Mouse (Mus musculus): ENCODE measurements around the gene Lmo3.

Gene Lmo3

DNA sequence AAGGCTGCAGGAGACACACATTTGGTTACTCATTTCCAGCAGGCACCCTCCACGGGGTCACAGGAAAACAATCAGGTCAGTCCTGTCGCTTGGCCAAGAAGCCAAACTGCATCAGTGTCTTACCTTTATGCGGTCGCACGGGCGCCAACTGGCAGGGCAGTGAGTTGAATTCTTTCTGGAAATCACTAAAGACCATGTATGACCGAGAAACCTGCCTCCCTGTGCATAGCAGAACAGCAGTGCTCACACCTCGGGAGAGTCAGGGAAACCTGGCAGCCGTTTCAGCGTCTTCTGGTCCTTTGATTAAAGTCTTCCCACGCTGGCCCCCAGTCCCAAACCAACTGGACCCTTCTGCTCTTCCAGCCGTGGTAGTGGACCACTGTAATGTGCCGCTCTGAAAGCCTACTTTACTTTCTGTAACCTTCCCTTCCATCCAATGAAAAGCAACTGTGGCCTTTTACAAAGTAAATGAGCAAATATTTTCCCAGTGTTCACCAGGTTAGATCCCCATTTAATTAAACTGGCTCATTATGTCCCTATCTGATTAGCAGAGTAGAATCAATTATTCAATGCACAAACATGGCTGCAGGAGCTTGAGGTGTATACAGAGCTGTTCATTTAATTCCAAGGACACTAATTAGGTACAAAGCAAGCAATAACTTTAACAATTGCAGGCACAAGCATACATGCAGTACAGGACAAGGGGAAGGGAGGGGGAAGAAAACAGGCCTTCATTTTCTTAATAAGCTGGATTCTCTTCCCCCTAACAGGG is at the start of gene Lmo3:
TSS of gene Lmo3 (minus strand) at position 235 of the 772 bp plus-strand sequence.
- no peak for DNase-seq (ENCODE audit: low read depth, low spot score)

DNA sequence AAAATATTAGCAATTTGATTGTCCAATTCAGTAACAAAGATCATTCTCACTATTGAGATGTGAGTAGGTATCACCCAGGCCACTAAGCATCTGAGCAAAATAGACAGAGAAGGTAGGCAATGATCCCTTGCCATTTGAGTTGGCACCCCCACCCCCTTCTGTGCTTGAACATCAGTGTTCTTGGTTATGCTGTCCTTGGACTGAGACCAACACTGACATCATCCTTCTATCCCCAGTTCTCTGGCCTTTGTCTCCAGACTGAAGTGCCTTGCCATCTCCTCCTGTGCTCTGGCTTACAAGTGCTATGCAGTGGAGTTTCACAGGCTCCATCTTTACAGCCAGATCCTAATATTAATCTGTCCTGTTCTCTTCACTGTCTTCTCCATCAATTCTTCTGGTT is 39.0 kb upstream of the Lmo3 start:
- DNase-seq (ENCODE audit: low read depth, low spot score): no peak

DNA sequence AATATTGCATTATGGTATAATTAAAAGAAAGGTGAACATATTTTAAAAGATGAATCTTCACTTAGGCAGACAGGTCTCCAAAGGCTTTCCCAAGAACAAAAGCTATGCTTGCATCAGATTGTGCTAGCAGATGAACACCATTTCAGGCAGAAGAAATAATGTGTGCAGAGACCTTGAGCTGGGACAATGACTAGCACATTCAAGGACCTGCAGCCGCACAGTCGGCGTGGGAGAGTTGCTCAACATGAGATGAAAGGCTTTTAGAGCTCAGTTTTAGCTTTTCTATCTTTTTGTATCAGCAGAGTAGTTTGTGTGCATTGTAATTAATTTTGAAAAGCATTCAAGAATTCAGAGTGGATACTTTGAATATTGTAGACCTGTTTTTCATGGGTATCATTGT is 36.6 kb upstream of the Lmo3 start:
- no peak for DNase-seq (ENCODE audit: low read depth, low spot score)

DNA sequence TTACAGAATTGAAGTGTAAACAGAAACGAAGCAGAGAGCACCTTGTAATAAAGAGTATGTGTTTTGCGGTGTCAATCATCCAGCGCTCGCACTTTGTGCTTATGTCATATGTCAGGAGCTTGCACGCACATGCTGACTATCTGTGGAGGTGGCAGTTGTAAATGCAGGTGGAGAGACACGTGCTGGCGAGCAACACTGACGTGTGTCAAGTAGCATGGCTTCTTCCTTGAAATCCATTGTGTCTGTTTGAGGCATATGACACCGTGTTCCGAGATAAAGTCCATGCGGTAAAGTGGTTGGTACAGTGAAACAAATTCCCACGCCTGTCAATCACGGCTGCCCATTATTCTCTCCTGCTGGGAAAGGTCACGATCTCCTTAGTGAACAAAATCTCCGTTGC is 15.2 kb upstream of the Lmo3 start:
- no peak for DNase-seq (ENCODE audit: low read depth, low spot score)

DNA sequence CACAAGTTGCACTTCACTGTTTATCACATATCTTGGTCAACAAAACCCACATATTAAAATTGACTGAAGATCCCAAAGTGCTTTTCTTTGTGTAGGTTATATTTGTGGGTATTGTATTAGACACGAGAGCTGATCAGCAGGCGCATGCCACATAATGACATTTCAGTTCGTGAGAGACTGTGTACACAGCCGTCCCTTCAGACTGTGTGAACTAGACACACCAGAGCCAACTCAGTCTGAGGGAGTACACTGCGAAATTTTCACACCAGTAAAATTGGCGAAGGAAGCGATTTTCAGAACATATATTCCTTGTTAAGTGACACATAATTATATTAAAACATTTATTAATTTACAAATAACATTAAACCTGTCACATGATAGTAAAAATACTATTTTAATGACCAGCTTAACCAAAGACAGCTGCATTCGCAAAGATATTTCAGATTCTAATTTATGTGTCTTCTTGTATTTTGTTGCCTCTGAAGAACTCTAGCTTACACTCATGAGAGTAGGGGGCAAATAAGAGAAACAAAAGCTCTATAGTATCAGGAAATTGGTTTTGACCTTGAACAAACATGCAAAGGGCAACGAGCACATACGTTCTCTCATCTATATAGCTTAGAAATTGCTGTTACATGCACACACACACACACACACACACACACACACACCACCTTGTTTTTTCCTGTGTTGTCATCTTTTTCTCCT is 14.4 kb upstream of the Lmo3 start:
- DNase-seq (ENCODE audit: low read depth, low spot score): no peak

DNA sequence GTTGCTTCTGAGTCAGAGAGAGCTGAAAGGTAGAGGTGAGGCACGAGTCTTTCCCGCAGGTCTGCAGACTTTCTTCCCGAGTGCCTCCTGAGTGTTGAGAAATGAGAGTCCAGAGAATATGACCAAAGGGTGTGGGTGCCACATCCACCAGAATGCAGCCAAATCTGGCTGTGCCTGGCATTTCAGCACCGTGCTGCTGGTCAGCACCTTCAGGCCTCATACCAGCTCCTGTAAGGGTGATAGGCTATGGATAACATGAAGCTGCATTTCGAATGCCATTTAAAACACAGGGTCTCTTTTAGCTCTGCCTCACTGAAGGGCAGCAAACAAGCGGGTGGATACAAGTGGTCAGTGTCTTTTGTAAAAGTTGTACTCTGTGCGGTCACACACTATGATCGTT is 1.5 kb upstream of the Lmo3 start:
- no peak for DNase-seq (ENCODE audit: low read depth, low spot score)

DNA sequence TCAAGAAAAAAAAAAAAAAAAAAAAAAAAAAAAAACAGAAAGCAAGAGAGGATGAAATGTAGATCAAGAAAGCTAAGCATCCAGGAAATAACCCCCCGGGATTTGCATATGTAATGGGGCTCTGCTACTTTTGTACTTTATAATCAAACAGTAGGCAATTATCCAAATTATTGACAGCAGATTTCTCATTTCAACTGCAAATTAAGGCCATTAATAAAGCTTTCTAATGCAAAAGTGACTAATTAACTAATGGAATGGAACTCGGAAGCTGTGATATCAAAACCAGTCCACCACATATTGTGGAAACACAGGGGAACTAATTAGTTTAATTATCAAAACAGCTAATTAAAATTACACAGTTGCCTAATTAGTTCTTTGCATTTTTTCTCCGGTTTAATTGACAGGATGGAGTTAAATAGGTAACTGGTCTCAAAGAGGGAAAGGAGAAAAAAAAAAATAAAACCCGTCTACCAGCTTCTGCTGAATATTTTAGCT is 785 bp upstream of the Lmo3 start:
- no peak for DNase-seq (ENCODE audit: low read depth, low spot score)

DNA sequence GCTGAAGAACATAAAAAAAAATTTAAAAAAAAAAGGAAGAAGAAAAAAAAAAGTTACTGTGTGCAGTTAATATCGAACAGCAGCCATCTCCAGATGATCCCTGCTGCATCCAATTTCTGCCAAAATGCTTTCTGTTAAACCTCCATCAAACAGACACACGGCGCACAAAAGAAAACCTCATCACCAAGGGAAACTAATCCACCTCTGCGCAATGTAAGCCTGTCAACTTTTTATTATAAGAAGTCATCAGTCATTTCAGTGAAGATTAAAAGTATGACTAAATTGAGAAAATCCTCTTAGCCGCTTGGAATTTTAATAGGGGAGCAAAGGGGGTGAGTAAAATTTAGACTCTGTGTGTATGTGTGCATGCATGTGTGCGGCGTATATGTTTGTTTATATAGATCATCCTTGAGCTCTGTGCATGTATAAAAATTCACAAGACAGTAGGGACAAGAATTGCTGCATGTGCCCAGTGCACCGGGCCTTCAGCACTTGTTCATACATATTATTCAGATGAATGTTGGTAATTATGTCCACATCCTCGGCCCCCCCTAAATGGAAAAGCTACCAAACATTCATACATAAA is 1.2 kb downstream of the Lmo3 start:
- no peak for DNase-seq (ENCODE audit: low read depth, low spot score)

DNA sequence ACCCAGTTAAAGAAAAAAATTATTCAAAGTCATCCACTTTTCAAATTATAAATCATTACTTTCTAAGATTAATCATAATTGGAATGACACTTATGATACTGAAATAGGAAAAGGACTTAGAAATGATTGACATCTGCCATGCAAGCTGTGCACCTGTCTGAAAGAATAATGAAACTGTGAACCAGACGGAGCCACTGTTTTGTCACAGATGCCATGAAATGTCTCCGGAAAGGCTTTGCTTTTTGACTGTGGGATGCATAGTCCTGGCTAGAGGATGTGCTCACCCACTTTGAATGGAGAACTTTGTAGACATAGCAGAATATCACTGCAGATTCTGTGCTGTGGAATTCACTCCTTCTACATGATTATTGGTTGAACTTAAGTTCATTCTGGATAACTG is 18.4 kb downstream of the Lmo3 start:
- DNase-seq (ENCODE audit: low read depth, low spot score): no peak

DNA sequence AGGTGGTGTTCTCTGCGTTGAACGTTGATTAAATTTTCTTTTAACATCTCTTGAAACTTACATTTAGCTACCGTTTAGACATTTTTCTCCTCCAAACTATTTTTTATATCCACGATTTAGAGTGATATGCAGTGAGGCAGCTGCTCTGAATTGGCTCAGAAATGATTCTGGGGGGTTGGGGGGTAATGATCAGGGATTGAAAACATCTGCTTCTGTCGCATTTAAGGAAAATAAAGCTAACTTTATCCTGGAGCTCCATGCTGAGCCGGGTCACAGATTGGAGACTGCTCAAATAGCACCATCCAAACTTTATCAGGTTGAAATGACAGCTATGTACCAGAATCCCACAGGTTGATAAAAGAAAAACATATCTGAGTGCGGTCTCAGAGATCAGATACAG is 29.6 kb downstream of the Lmo3 start:
- no peak for DNase-seq (ENCODE audit: low read depth, low spot score)

DNA sequence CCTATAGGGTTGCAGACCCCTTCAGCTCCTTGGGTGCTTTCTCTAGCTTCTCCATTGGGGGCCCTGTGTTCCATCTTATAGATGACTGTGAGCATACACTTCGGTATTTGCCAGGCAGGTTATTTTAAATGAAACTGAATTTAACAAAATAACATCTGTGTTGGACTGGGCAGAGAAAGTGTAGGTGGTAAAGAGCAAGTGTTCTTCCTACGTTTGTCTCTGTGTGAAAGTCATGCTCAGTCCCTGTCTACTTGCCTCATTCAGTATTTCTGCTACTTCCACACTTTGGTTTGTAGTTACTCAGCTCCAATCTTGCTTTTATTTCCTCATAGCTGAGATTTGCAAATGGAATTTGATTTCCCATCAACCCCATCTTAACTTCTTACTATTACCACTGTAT is 46.9 kb downstream of the Lmo3 start:
- no peak for DNase-seq (ENCODE audit: low read depth, low spot score)

DNA sequence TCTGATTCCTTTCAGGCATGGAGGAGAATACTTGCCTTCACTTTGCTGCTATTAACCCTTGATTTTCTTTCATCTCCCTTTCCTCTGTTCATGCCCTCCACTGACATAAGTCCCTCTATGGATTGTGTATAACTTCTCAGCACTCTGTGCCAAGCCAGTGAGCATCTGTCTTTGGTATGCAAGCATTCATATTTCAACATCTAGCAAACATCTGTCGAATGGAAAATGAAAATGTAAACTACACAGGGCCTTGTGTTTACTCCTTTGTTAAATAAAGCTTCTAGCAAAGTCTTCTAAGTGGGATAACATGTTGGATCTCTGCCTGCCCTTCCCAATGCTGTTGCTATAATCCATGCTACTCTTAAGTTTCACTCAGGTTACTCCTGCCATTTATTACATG is 75.1 kb downstream of the Lmo3 start:
- no peak for DNase-seq (ENCODE audit: low read depth, low spot score)

DNA sequence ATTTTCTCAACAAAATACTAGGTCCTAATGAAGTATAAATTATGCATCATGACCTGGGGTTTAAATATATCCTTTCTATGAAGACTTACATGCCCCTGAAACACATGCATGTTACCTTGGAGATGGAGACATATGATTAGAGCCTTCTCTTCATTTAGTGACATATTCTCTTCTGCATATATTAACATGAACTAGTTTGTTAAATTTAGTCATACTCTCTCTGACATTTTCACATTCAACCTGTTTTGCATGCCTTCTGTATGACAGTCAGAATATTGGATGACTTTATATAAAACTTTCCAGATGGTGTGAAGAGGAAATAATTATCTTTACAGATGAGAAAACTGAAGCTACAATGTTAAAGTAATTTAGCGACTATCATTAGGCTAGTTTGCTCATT is 77.8 kb downstream of the Lmo3 start:
- no peak for DNase-seq (ENCODE audit: low read depth, low spot score)

DNA sequence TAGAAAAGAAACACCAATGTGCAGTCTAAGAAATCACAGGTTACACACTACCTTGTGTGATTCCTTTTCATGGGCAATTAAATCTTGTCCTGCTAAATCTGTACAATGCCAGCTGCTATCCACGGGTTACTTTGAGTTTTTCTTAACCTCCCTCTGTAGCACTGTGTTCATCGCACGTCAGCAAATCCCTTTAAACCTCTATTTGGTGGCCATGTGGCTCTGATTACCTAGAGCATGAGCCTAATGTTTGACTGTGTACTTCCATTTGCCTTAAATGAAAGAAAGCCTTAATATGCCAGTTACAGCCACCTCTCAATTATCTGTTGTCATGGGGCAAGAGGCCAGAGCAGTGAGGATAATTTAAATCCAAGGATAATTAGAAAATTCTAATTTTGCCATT is 98.9 kb downstream of the Lmo3 start:
- DNase-seq (ENCODE audit: low read depth, low spot score): no peak

DNA sequence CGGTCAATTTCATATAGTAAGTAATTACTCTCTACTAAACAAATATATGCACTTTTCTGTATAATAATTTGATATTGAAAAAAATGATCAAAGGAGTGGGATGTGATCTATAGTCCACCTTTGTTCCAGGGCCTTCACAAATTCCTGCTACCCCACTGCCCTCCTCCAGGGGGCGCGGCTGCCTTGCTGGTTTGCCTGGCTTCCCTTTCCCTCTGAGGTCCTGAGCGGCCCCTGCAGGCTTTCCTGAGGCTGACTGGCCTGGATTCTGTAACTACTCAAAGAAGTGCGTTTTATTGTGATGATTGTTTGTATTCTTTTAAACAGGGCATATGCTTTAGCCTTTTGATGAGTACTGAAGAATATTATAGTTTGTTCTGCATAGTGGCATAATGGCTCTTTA is 104.2 kb downstream of the Lmo3 start:
- DNase-seq (ENCODE audit: low read depth, low spot score): peak; percentile 9

DNA sequence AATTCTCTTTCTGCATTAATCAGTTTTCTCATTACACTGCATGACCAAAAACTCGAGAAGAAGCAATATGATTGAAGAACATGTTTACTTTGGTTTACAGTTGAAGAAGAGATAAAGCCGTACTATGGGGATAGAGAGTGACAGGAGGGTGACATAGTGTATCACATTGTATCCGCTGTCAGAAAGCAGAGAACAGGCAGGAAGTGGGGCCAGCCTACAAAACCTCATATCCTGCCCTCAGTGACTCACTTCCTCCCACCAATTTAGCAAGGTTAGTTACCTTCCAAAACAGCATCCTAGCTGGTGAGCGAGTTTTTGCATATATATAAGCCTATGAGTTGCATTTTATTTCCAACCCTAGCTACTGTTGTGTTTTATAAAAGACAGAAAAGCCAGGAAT is 112.6 kb downstream of the Lmo3 start:
- no peak for DNase-seq (ENCODE audit: low read depth, low spot score)

DNA sequence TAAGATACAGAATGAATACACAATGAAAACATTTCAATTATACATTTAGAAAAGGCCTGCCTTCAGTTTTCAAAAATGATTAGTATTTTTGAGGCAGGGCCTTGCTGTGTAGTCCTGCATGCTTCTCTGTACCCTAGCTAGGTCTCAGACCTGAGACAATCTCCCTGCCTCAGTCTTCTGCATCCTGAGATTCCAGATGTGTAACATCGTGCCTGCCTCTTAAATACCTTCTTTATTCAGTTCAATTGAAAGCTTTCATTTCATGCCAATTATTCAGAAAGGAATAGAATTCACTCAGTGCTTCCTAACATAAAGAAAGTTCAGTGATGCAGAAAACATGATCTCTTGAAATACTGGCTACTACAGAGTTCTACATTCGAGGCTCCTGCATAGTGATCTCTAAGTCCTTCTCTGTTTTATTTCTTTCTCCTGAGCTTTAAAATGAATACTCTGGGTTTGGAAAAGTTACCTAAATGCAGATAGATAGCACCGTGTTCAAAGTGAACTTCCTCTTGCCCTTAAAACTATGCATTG is 137.2 kb downstream of the Lmo3 start:
- no peak for DNase-seq (ENCODE audit: low read depth, low spot score)

DNA sequence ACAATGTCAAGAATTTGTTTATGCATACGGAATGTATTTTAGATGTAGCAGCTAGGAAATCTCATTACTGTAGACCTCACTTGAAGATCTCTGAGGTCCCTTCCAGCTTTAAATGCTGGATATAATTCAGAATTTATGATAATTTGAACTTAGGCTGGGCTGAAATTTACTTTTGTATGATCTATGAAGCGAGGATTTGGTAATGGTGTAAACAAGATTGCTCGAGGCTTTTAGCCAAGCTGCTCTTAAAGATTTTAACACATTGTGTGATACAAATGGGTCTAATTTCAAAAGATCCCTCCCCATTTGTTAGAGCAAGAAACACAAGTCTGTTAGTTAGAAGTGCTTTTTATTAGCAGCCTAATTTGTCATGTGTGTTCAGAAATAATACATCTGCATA is 144.4 kb downstream of the Lmo3 start:
- no peak for DNase-seq (ENCODE audit: low read depth, low spot score)

DNA sequence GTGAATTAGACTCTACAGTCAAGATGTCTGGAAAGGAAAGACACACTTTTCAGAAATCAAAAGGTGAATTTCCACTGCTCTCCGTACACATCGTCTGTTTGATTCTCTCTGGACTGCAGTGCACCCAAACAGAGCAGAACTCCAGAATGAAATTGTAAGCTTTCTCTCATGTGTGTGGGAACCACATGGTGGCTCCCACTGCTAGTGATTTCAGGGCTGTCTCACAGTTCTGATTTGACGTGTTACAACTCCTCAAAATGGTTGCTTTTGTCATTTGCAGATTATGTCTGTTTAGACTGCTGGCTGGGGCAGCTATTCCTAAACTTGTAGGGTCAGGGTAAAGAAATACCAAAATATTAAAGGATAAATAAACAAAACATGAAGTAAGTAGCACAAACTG is 145.0 kb downstream of the Lmo3 start:
- DNase-seq (ENCODE audit: low read depth, low spot score): no peak

DNA sequence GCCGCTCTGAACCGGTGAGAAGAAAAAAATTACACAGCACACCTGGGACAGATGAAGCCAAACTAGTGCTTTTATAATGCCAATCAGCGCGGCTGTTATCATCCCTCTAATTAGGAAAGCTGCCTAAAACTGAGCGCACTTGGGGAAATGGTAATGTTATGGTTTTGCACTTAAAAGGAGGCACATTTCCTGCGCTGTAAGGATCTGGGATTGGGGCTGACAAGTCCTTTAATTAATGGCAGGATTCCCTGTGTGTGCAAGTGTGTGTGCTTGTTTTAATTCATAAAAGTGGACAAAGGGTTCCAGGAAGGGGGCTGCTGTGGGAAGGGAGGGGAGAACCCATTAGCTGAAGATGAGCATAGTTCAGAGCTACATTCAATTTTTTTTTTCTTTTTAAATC is 154.4 kb downstream of the Lmo3 start:
- DNase-seq (ENCODE audit: low read depth, low spot score): no peak

DNA sequence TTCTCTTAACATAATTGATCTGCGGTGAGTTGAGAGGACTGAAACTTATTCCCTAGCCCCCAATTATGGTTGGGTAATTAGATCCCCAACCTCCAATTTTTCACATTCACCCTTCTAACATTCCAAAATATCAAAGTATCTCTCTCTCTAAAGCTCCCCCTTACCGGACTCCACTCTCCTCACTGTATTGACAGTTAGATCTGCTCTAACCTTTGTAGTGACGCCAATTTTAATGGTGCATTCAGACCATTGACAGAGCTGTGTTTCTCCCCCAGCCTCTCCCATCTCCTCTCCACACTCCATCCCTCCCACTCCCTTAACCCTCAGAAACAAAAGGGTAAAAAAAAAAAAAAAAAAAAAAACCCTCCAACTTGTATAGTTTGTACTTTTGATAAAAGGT is 154.9 kb downstream of the Lmo3 start:
- no peak for DNase-seq (ENCODE audit: low read depth, low spot score)

DNA sequence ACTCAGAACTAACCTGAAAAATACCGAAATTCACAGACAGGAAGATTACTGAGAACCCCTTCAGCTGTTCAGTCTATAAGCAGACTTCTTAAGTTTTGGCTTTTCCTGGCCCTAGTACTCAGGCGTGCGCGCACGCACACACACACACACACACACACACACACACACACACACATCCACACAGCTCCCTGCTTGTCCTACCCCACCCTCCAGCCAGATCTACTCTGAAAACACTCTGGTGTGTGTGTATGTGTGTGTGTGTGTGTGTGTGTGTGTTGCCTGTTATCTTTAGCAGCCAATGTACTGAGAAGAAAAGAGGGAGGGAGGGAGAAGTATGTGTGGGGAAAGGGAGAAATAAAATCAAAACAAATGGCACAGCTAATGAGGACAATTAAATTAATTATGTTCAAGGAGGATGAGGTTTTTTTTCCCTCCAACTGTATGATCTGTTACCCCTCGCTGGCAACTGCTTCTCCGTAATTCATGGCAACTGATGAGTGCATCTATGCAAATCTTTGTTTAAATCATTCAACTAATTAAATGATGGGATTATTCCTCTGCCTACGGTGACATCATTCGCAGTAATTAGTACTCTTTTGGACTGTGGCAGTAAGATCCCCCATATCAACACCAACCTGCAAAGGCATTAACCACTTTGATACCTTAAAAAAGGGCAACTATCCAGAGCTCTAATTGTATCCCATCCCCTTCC is 157.1 kb downstream of the Lmo3 start:
- DNase-seq (ENCODE audit: low read depth, low spot score): no peak

All from retina, adult 2 months (tissue).